Mouse (Mus musculus): Measurements from ENCODE around the gene Gm11060. TPM values are rescaled to one million over a fixed set of nuclear protein-coding genes. Genes with fewer than 3 reads are reported as not detected.

Gm11060 gene
- total and polyA plus RNA-seq, 3 experiments: not detected

GRCm38 (mm10) chr2:105048301-105048700, 43.5 kb upstream of the Gm11060 start:
- DNase-seq (ENCODE audit: extremely low read depth): no peak
- H3K36me3 ChIP-seq (replicated peaks in 1 of 2; ENCODE audit: control insufficient read depth in 1 of 2, insufficient read depth in 1 of 2, low read length in 1 of 2): no peaks in the 10 kb centered on the region
- H3K27me3 ChIP-seq (replicated peaks): no peaks in the 10 kb centered on the region
- no peak overlapping the region for H3K4me2 ChIP-seq (ENCODE audit: insufficient read depth, low read depth, poor library complexity, severe bottlenecking)
- H3K9ac ChIP-seq (ENCODE audit: insufficient read depth, low read depth): no peak overlapping the region
- dilution Hi-C loops (cut with MboI; ENCODE audit: extremely low pct_ligation_motif_present, extremely low pct_unique_long_range_greater_than_20kb, low sequenced_read_pairs): no loop called here
- H3K9me3 ChIP-seq (replicated peaks; ENCODE audit: low read length): no peaks in the 10 kb centered on the region
- TF ChIP-seq SIN3A (IDR thresholded peaks at IDR 0.05; ENCODE audit: low read length) (no peak), MXI1 (IDR thresholded peaks at IDR 0.05; ENCODE audit: low read depth, low read length) (no peak), UBTF (IDR thresholded peaks at IDR 0.05; ENCODE audit: low read depth, low read length) (no peak)
- no peaks in the 10 kb centered on the region for H3K4me1 ChIP-seq (ENCODE audit: control insufficient read depth in 1 of 2, insufficient read depth in 2 of 2)
- H3K79me2 ChIP-seq (replicated peaks; ENCODE audit: control insufficient read depth, extremely low read depth, insufficient read depth, poor library complexity, severe bottlenecking): no peaks in the 10 kb centered on the region
- H3K4me3 ChIP-seq (replicated peaks in 1 of 3; ENCODE audit: low read depth in 2 of 3, low read length in 2 of 3, poor library complexity in 1 of 3): no peak overlapping the region
- in situ Hi-C loops (cut with MboI; ENCODE audit: low pct_ligation_motif_present, low pct_unique_long_range_greater_than_20kb, low sequenced_read_pairs): no loop called here
- no peak overlapping the region for H3K27ac ChIP-seq (ENCODE audit: insufficient read depth, low read depth)

GRCm38 (mm10) chr2:105055529-105055928, 36.3 kb upstream of the Gm11060 start:
- Histone ChIP-seq H3K27ac (ENCODE audit: insufficient read depth, low read depth) (no peak overlapping the region), H3K36me3 (replicated peaks in 1 of 2; ENCODE audit: control insufficient read depth in 1 of 2, insufficient read depth in 1 of 2, low read length in 1 of 2) (no peaks in the 10 kb centered on the region), H3K9ac (ENCODE audit: insufficient read depth, low read depth) (no peak overlapping the region), H3K27me3 (replicated peaks) (no peaks in the 10 kb centered on the region), H3K79me2 (replicated peaks; ENCODE audit: control insufficient read depth, extremely low read depth, insufficient read depth, poor library complexity, severe bottlenecking) (no peaks in the 10 kb centered on the region), H3K4me2 (ENCODE audit: insufficient read depth, low read depth, poor library complexity, severe bottlenecking) (no peak overlapping the region), H3K4me3 (replicated peaks in 1 of 3; ENCODE audit: low read depth in 2 of 3, low read length in 2 of 3, poor library complexity in 1 of 3) (no peak overlapping the region), H3K4me1 (ENCODE audit: control insufficient read depth in 1 of 2, insufficient read depth in 2 of 2) (peaks cover 0 to 3% of the 10 kb centered on the region in 2 experiments; a peak in 1 of 4 replicates), H3K9me3 (replicated peaks; ENCODE audit: low read length) (no peaks in the 10 kb centered on the region)
- in situ Hi-C loops (cut with MboI; ENCODE audit: low pct_ligation_motif_present, low pct_unique_long_range_greater_than_20kb, low sequenced_read_pairs): no loop called here
- DNase-seq (ENCODE audit: extremely low read depth): no peak
- dilution Hi-C loops (cut with MboI; ENCODE audit: extremely low pct_ligation_motif_present, extremely low pct_unique_long_range_greater_than_20kb, low sequenced_read_pairs): no loop called here
- TF ChIP-seq POLR2AphosphoS2 (IDR thresholded peaks at IDR 0.05; ENCODE audit: low read depth, low read length) (no peak), IRF4 (IDR thresholded peaks at IDR 0.05; ENCODE audit: low read depth, low read length) (no peak), NRF1 (IDR thresholded peaks at IDR 0.05; ENCODE audit: low read depth, low read length) (no peak), MAZ (IDR thresholded peaks at IDR 0.05; ENCODE audit: low read depth, low read length) (no peak)

- Histone ChIP-seq H3K9me3 (replicated peaks; ENCODE audit: low read length) (no peaks in the 10 kb centered on the region), H3K4me3 (replicated peaks in 1 of 3; ENCODE audit: low read depth in 2 of 3, low read length in 2 of 3, poor library complexity in 1 of 3) (no peak overlapping the region), H3K4me2 (ENCODE audit: insufficient read depth, low read depth, poor library complexity, severe bottlenecking) (no peak overlapping the region), H3K79me2 (replicated peaks; ENCODE audit: control insufficient read depth, extremely low read depth, insufficient read depth, poor library complexity, severe bottlenecking) (no peaks in the 10 kb centered on the region), H3K9ac (ENCODE audit: insufficient read depth, low read depth) (no peak overlapping the region), H3K27me3 (replicated peaks) (no peaks in the 10 kb centered on the region), H3K27ac (ENCODE audit: insufficient read depth, low read depth) (no peak overlapping the region), H3K4me1 (ENCODE audit: control insufficient read depth in 1 of 2, insufficient read depth in 2 of 2) (peaks cover 0 to 22% of the 10 kb centered on the region in 2 experiments; a peak in 2 of 4 replicates), H3K36me3 (replicated peaks in 1 of 2; ENCODE audit: control insufficient read depth in 1 of 2, insufficient read depth in 1 of 2, low read length in 1 of 2) (no peaks in the 10 kb centered on the region)
- DNase-seq (ENCODE audit: extremely low read depth): no peak
- in situ Hi-C loops (cut with MboI; ENCODE audit: low pct_ligation_motif_present, low pct_unique_long_range_greater_than_20kb, low sequenced_read_pairs) (no loop called here), dilution Hi-C loops (cut with MboI; ENCODE audit: extremely low pct_ligation_motif_present, extremely low pct_unique_long_range_greater_than_20kb, low sequenced_read_pairs) (no loop called here)
- TF ChIP-seq CHD2 (IDR thresholded peaks at IDR 0.05; ENCODE audit: low read length): no peak
- TF ChIP-seq MAFK (IDR thresholded peaks at IDR 0.05; ENCODE audit: insufficient replicate concordance, low read length): no peak
- no peak for TF ChIP-seq EP300 (IDR thresholded peaks at IDR 0.05; ENCODE audit: low read length)
- no peak for TF ChIP-seq ZNF384 (IDR thresholded peaks at IDR 0.05; ENCODE audit: low read depth, low read length)
- TF ChIP-seq TBP (conservative IDR thresholded peaks at IDR 0.05; ENCODE audit: low read depth, low read length): no peak
- no peak for TF ChIP-seq E2F4 (IDR thresholded peaks at IDR 0.05; ENCODE audit: insufficient replicate concordance, low read depth, low read length)
- no peak for TF ChIP-seq ELF1 (IDR thresholded peaks at IDR 0.05; ENCODE audit: low read depth, low read length)
- TF ChIP-seq JUN (IDR thresholded peaks at IDR 0.05; ENCODE audit: insufficient read depth, low read depth, low read length): no peak
- no peak for TF ChIP-seq BHLHE40 (IDR thresholded peaks at IDR 0.05; ENCODE audit: low read depth, low read length)
- TF ChIP-seq UBTF (IDR thresholded peaks at IDR 0.05; ENCODE audit: low read depth, low read length): no peak
- no peak for TF ChIP-seq NRF1 (IDR thresholded peaks at IDR 0.05; ENCODE audit: low read depth, low read length)
- no peak for TF ChIP-seq CTCF (conservative IDR thresholded peaks at IDR 0.05 in 1 of 2, IDR thresholded peaks at IDR 0.05 in 1 of 2; ENCODE audit: low read depth in 2 of 2, low read length in 2 of 2)
- no peak for TF ChIP-seq MEF2A (IDR thresholded peaks at IDR 0.05; ENCODE audit: borderline replicate concordance, low read depth, low read length)
- no peak for TF ChIP-seq TCF12 (IDR thresholded peaks at IDR 0.05; ENCODE audit: low read depth, low read length)
- TF ChIP-seq MAX (IDR thresholded peaks at IDR 0.05; ENCODE audit: low read length): no peak
- TF ChIP-seq GABPA (IDR thresholded peaks at IDR 0.05; ENCODE audit: insufficient replicate concordance, low read depth, low read length): no peak
- no peak for TF ChIP-seq USF1 (IDR thresholded peaks at IDR 0.05; ENCODE audit: low read depth, low read length)
- no peak for TF ChIP-seq SMC3 (IDR thresholded peaks at IDR 0.05; ENCODE audit: low read depth, low read length)
- no peak for TF ChIP-seq USF2 (conservative IDR thresholded peaks at IDR 0.05; ENCODE audit: low read depth, low read length)
- TF ChIP-seq HCFC1 (IDR thresholded peaks at IDR 0.05; ENCODE audit: low read depth, low read length): no peak
Measured at GRCm38 (mm10) chr2:105058577-105059116, 33.2 kb upstream of the Gm11060 start.

Data from CH12.LX (cell line).